Mouse (Mus musculus): Measurements from ENCODE around the gene Anks6. TPM values are rescaled to one million over a fixed set of nuclear protein-coding genes. Genes with fewer than 3 reads are reported as not detected.

The Anks6 gene
- 10 to 100 TPM in 8 of 26 experiments, 1 to 10 TPM in 16, under 1 TPM in 2; 0.36 to 23.6 (median 6.5) TPM for total RNA-seq (2018; cell fraction: chromatin; rRNA removed)
- total RNA-seq (2018; cell fraction: cytosol; rRNA removed), result 1 to 10 TPM in 25 of 26 experiments, under 1 TPM in 1; 0.96 to 4.8 (median 2.2) TPM
- total RNA-seq (2018; cell fraction: nucleus; rRNA removed), result 10 to 100 TPM in 1 of 26 experiments, 1 to 10 TPM in 20, under 1 TPM in 5; 0.44 to 10.4 (median 2.2) TPM
- 1.4 to 3.3 TPM (median 2.7 TPM) in 3 replicates for polyA plus RNA-seq (2018)

GRCm38 (mm10) chr4:47056791-47057509 lies at the start of gene Anks6:
Gene Anks6, minus strand, starts transcription at chr4:47057427.
- H3K36me3 ChIP-seq (ENCODE audit: inconsistent target), result no peaks in the 10 kb centered on the region
- H3K27ac ChIP-seq, result no peak within 1 kb of the TSS
- 1% methylated on average over 68 of the region's 86 CpGs for WGBS (ENCODE audit: missing documents)
- no peaks in the 10 kb centered on the region for H3K79me2 ChIP-seq (ENCODE audit: inconsistent target)
- H3K4me3 ChIP-seq (ENCODE audit: inconsistent target), result peak within 1 kb of the TSS; percentile 28; the same call in 1 of the 2 replicates

- Histone ChIP-seq H3K36me3 (ENCODE audit: inconsistent target) (no peaks in the 10 kb centered on the region), H3K4me3 (ENCODE audit: inconsistent target) (no peak overlapping the region), H3K79me2 (ENCODE audit: inconsistent target) (no peaks in the 10 kb centered on the region), H3K27ac (no peak overlapping the region)
- WGBS (ENCODE audit: missing documents), result over 99% methylated on average over 10 of the region's 10 CpGs
Measured at GRCm38 (mm10) chr4:47103561-47103960, 46.3 kb upstream of the Anks6 start.

GRCm38 (mm10) chr4:47093647-47094046 lies 36.4 kb upstream of the Anks6 start:
- no peaks in the 10 kb centered on the region for H3K36me3 ChIP-seq (ENCODE audit: inconsistent target)
- no peaks in the 10 kb centered on the region for H3K79me2 ChIP-seq (ENCODE audit: inconsistent target)
- H3K27ac ChIP-seq, result no peak overlapping the region
- no peak overlapping the region for H3K4me3 ChIP-seq (ENCODE audit: inconsistent target)
- 98% methylated on average over 6 of the region's 6 CpGs for WGBS (ENCODE audit: missing documents)

- no peak overlapping the region for H3K4me3 ChIP-seq (ENCODE audit: inconsistent target)
- H3K27ac ChIP-seq, result no peak overlapping the region
- no peaks in the 10 kb centered on the region for H3K36me3 ChIP-seq (ENCODE audit: inconsistent target)
- no peaks in the 10 kb centered on the region for H3K79me2 ChIP-seq (ENCODE audit: inconsistent target)
- 92% methylated on average over 9 of the region's 9 CpGs for WGBS (ENCODE audit: missing documents)
Measured at GRCm38 (mm10) chr4:47093161-47093560, 35.9 kb upstream of the Anks6 start.

- WGBS (ENCODE audit: missing documents), result 13% methylated on average over 21 of the region's 21 CpGs
- peak overlapping the region; percentile 41 for H3K4me3 ChIP-seq (ENCODE audit: inconsistent target)
- H3K36me3 ChIP-seq (ENCODE audit: inconsistent target), result no peaks in the 10 kb centered on the region
- no peak overlapping the region for H3K27ac ChIP-seq
- H3K79me2 ChIP-seq (ENCODE audit: inconsistent target), result no peaks in the 10 kb centered on the region
Measured at GRCm38 (mm10) chr4:47092387-47093021, 35.3 kb upstream of the Anks6 start.

GRCm38 (mm10) chr4:47091493-47092386 lies 34.5 kb upstream of the Anks6 start, which contains the start of gene Galnt12:
Gene Galnt12, plus strand, starts transcription at chr4:47091909.
- no peak within 1 kb of the TSS for H3K27ac ChIP-seq
- H3K36me3 ChIP-seq (ENCODE audit: inconsistent target), result no peaks in the 10 kb centered on the region
- no peaks in the 10 kb centered on the region for H3K79me2 ChIP-seq (ENCODE audit: inconsistent target)
- WGBS (ENCODE audit: missing documents), result 3% methylated on average over 66 of the region's 74 CpGs
- peak within 1 kb of the TSS; percentile 41 for H3K4me3 ChIP-seq (ENCODE audit: inconsistent target)

- H3K79me2 ChIP-seq (ENCODE audit: inconsistent target), result no peaks in the 10 kb centered on the region
- H3K36me3 ChIP-seq (ENCODE audit: inconsistent target), result no peaks in the 10 kb centered on the region
- no peak overlapping the region for H3K27ac ChIP-seq
- WGBS (ENCODE audit: missing documents), result 89% methylated on average over 6 of the region's 7 CpGs
- no peak overlapping the region for H3K4me3 ChIP-seq (ENCODE audit: inconsistent target)
Measured at GRCm38 (mm10) chr4:47088671-47089070, 31.4 kb upstream of the Anks6 start.

GRCm38 (mm10) chr4:47083824-47084223 lies 26.6 kb upstream of the Anks6 start:
- no peaks in the 10 kb centered on the region for H3K79me2 ChIP-seq (ENCODE audit: inconsistent target)
- H3K4me3 ChIP-seq (ENCODE audit: inconsistent target), result no peak overlapping the region
- 97% methylated on average over 7 of the region's 7 CpGs for WGBS (ENCODE audit: missing documents)
- no peak overlapping the region for H3K27ac ChIP-seq
- no peaks in the 10 kb centered on the region for H3K36me3 ChIP-seq (ENCODE audit: inconsistent target)

- peak overlapping the region; percentile 20; the same call in 1 of the 2 replicates for H3K4me3 ChIP-seq (ENCODE audit: inconsistent target)
- peak overlapping the region; percentile 92 for H3K27ac ChIP-seq
- WGBS (ENCODE audit: missing documents), result 24% methylated on average over 4 of the region's 4 CpGs
Measured at GRCm38 (mm10) chr4:47080647-47081010, 23.4 kb upstream of the Anks6 start.

GRCm38 (mm10) chr4:47079997-47080646 lies 22.9 kb upstream of the Anks6 start:
- WGBS (ENCODE audit: missing documents), result 25% methylated on average over 17 of the region's 17 CpGs

More at GRCm38 (mm10) chr4:47080647-47081010, 23.4 kb upstream of the Anks6 start:
- Histone ChIP-seq H3K79me2 (ENCODE audit: inconsistent target) (no peaks in the 10 kb centered on the region), H3K36me3 (ENCODE audit: inconsistent target) (no peaks in the 10 kb centered on the region)

GRCm38 (mm10) chr4:47075054-47075453 lies 17.8 kb upstream of the Anks6 start:
- no peaks in the 10 kb centered on the region for H3K79me2 ChIP-seq (ENCODE audit: inconsistent target)
- WGBS (ENCODE audit: missing documents), result 44% methylated on average over 2 of the region's 2 CpGs
- no peaks in the 10 kb centered on the region for H3K36me3 ChIP-seq (ENCODE audit: inconsistent target)
- H3K27ac ChIP-seq, result no peak overlapping the region
- no peak overlapping the region for H3K4me3 ChIP-seq (ENCODE audit: inconsistent target)

More at GRCm38 (mm10) chr4:47079997-47080646, 22.9 kb upstream of the Anks6 start:
- H3K4me3 ChIP-seq (ENCODE audit: inconsistent target), result peak overlapping the region; percentile 20
- no peaks in the 10 kb centered on the region for H3K36me3 ChIP-seq (ENCODE audit: inconsistent target)
- H3K27ac ChIP-seq, result peak overlapping the region; percentile 92
- H3K79me2 ChIP-seq (ENCODE audit: inconsistent target), result no peaks in the 10 kb centered on the region

- H3K36me3 ChIP-seq (ENCODE audit: inconsistent target), result no peaks in the 10 kb centered on the region
- no peak overlapping the region for H3K4me3 ChIP-seq (ENCODE audit: inconsistent target)
- H3K79me2 ChIP-seq (ENCODE audit: inconsistent target), result no peaks in the 10 kb centered on the region
- 100% methylated on average over 1 of the region's 1 CpGs for WGBS (ENCODE audit: missing documents)
- H3K27ac ChIP-seq, result no peak overlapping the region
Measured at GRCm38 (mm10) chr4:47060900-47061299, 3.7 kb upstream of the Anks6 start.

GRCm38 (mm10) chr4:47057510-47058325 lies 491 bp upstream of the Anks6 start:
- Histone ChIP-seq H3K79me2 (ENCODE audit: inconsistent target) (no peaks in the 10 kb centered on the region), H3K36me3 (ENCODE audit: inconsistent target) (no peaks in the 10 kb centered on the region), H3K4me3 (ENCODE audit: inconsistent target) (peak overlapping the region; percentile 28; the same call in 1 of the 2 replicates), H3K27ac (no peak overlapping the region)
- 43% methylated on average over 25 of the region's 25 CpGs for WGBS (ENCODE audit: missing documents)
